In the genomic region with DNA sequence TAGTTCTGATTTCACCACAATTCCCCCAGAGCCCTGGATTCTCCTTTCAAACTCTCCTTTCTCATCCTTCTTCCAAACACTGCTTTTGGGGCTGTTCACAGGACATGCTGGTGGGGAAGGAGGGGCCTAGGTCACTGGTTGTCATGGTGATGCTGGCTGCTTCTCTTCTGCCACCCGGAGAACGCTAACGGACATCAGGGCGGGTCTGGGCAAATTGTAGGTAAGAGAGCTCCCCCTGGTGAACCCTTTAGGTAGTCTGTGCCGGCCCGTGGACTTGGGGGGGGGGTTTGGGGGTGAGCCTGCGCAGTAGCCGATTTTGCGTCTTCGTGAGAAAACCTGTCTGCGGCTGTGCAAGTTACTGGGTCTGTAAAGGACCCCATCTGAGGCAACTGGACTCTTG, we compare ENCODE assay signal across 8 mouse cellular contexts. TPM values are rescaled to one million over a fixed set of nuclear protein-coding genes. Genes with fewer than 3 reads are reported as not detected.
A peak's percentile ranks its signal among the peaks of the same experiment; 100 is the strongest.
DNase-seq lines count a peak whose midpoint lies in the region; ATAC-seq and TF ChIP-seq lines count a peak whose summit lies in the region.

No protein-coding gene starts in this region.

- no peak overlapping the region for H3K27ac ChIP-seq in embryonic facial prominence, embryonic 11.5 days (replicated peaks; ENCODE audit: low read depth, low read length)
- no peak overlapping the region for H3K27ac ChIP-seq in kidney, adult 2 months (ENCODE audit: insufficient read depth, low read depth, low read length)
- no peak overlapping the region for H3K27ac ChIP-seq in limb, embryonic 12.5 days
- peak overlapping the region; percentile 19; the same call in 1 of the 2 replicates for H3K27ac ChIP-seq in midbrain, embryonic 13.5 days

- H3K36me3 ChIP-seq in embryonic facial prominence, embryonic 11.5 days (replicated peaks; ENCODE audit: control insufficient read depth, insufficient read depth, low read depth, low read length): no peaks in the 10 kb centered on the region
- H3K36me3 ChIP-seq in kidney, adult 2 months (ENCODE audit: control insufficient read depth, insufficient read depth, low read length): no peaks in the 10 kb centered on the region
- no peaks in the 10 kb centered on the region; the same call in 1 of the 2 replicates for H3K36me3 ChIP-seq in limb, embryonic 12.5 days
- H3K36me3 ChIP-seq in midbrain, embryonic 13.5 days: peaks cover 4% of the 10 kb centered on the region

- no peaks in the 10 kb centered on the region for H3K9me3 ChIP-seq in embryonic facial prominence, embryonic 11.5 days (replicated peaks; ENCODE audit: control insufficient read depth, low read length)
- H3K9me3 ChIP-seq in limb, embryonic 12.5 days: no peaks in the 10 kb centered on the region
- H3K9me3 ChIP-seq in midbrain, embryonic 13.5 days: no peaks in the 10 kb centered on the region

- TF ChIP-seq CTCF in kidney, adult 2 months (conservative IDR thresholded peaks at IDR 0.05; ENCODE audit: insufficient read depth, insufficient read length, low read depth, low read length): peak; percentile 51

- peak; percentile 23 for DNase-seq in urinary bladder, postnatal 25 days (ENCODE audit: low spot score)
- DNase-seq in urinary bladder, adult 2 months (ENCODE audit: low spot score): no peak
- DNase-seq in embryonic facial prominence, embryonic 11.5 days (ENCODE audit: low spot score): peak; percentile 78
- peak; percentile 34 for DNase-seq in heart, adult 8-10 months (ENCODE audit: low spot score)
- peak; percentile 77 for DNase-seq in kidney, adult 2 months
- DNase-seq in spleen, adult 18-20 months: peak; percentile 51 to 60

- 11% methylated on average over 11 of the region's 11 CpGs for WGBS in embryonic facial prominence, embryonic 11.5 days
- WGBS in kidney, adult 2 months: 3% methylated on average over 11 of the region's 11 CpGs
- WGBS in limb, embryonic 12.5 days: 19% methylated on average over 11 of the region's 11 CpGs
- 17% methylated on average over 11 of the region's 11 CpGs for WGBS in midbrain, embryonic 13.5 days

- TF ChIP-seq POLR2A in kidney, adult 2 months (IDR thresholded peaks at IDR 0.05; ENCODE audit: low read depth, low read length): no peak

- peak overlapping the region; percentile 21; the same call in 1 of the 2 replicates for H3K4me2 ChIP-seq in embryonic facial prominence, embryonic 11.5 days (ENCODE audit: low read depth, low read length)
- peak overlapping the region; percentile 42 for H3K4me2 ChIP-seq in limb, embryonic 12.5 days
- H3K4me2 ChIP-seq in midbrain, embryonic 13.5 days (replicated peaks): peak overlapping the region; percentile 89

- no peaks in the 10 kb centered on the region for H3K4me1 ChIP-seq in embryonic facial prominence, embryonic 11.5 days (ENCODE audit: control insufficient read depth, insufficient read depth, low read length)
- no peaks in the 10 kb centered on the region for H3K4me1 ChIP-seq in kidney, adult 2 months (ENCODE audit: control insufficient read depth, insufficient read depth, low read length)
- H3K4me1 ChIP-seq in limb, embryonic 12.5 days (replicated peaks): peaks cover 6% of the 10 kb centered on the region
- peaks cover 17% of the 10 kb centered on the region; the same call in 1 of the 2 replicates for H3K4me1 ChIP-seq in midbrain, embryonic 13.5 days (replicated peaks)

- ATAC-seq in embryonic facial prominence, embryonic 11.5 days (replicated peaks; ENCODE audit: insufficient number of reproducible peaks, low FRiP score, low TSS enrichment, low read depth): 0 out of 2 replicates have a peak, but pooled peaks have one; percentile 31
- ATAC-seq in limb, embryonic 12.5 days (ENCODE audit: insufficient number of reproducible peaks, insufficient read depth, low FRiP score, low TSS enrichment, low read depth): peak; percentile 29; the same call in 1 of the 2 replicates
- peak; percentile 21 for ATAC-seq in midbrain, embryonic 13.5 days

- H3K9ac ChIP-seq in embryonic facial prominence, embryonic 11.5 days (replicated peaks; ENCODE audit: low read length): no peak overlapping the region
- no peak overlapping the region for H3K9ac ChIP-seq in limb, embryonic 12.5 days (replicated peaks)
- H3K9ac ChIP-seq in midbrain, embryonic 13.5 days (replicated peaks): no peak overlapping the region

- no peak overlapping the region for H3K4me3 ChIP-seq in embryonic facial prominence, embryonic 11.5 days (ENCODE audit: low read depth, low read length)
- H3K4me3 ChIP-seq in kidney, adult 2 months (ENCODE audit: insufficient read depth, low read depth, low read length): no peak overlapping the region
- no peak overlapping the region for H3K4me3 ChIP-seq in limb, embryonic 12.5 days (replicated peaks)
- H3K4me3 ChIP-seq in midbrain, embryonic 13.5 days (replicated peaks): peak overlapping the region; percentile 57

- no peaks in the 10 kb centered on the region for H3K27me3 ChIP-seq in embryonic facial prominence, embryonic 11.5 days (ENCODE audit: control insufficient read depth, insufficient read depth, low read length)
- no peaks in the 10 kb centered on the region for H3K27me3 ChIP-seq in kidney, adult 2 months (replicated peaks; ENCODE audit: control insufficient read depth, insufficient read depth, low read length)
- peaks cover 6% of the 10 kb centered on the region; the same call in 1 of the 2 replicates for H3K27me3 ChIP-seq in limb, embryonic 12.5 days
- H3K27me3 ChIP-seq in midbrain, embryonic 13.5 days: no peaks in the 10 kb centered on the region

RNA-seq across cellular contexts. Expression of a gene that starts 1.8 kb away (rescaled TPM):
- polyA plus RNA-seq in urinary bladder, adult 2 months (2012; rRNA removed): 8.8 and 10.8 TPM in 2 replicates
- 4.9 and 6.4 TPM in 2 replicates for polyA plus RNA-seq in embryonic facial prominence, embryonic 11.5 days (2014; fragmentation: Nextera tagmentation; extraction: Ambion mirVana)
- 1 to 10 TPM; 2.4 to 6.1 (median 3.7) TPM for total RNA-seq in heart, adult 8-10 months (2022)
- polyA plus RNA-seq in kidney, adult 2 months (2012; rRNA removed): 11.4 and 11.5 TPM in 2 replicates
- polyA plus RNA-seq in limb, embryonic 12.5 days (2016; fragmentation: Nextera tagmentation; extraction: Ambion mirVana): 6.2 and 6.8 TPM in 2 replicates
- 20.8 and 21.9 TPM in 2 replicates for polyA plus RNA-seq in midbrain, embryonic 13.5 days (2015; fragmentation: Nextera tagmentation; extraction: Ambion mirVana)

RNA-seq across cellular contexts. Expression of a gene that starts 4.0 kb away (rescaled TPM):
- 43.3 and 68.2 TPM in 2 replicates for polyA plus RNA-seq in urinary bladder, adult 2 months (2012; rRNA removed)
- 6.8 and 12.1 TPM in 2 replicates for polyA plus RNA-seq in embryonic facial prominence, embryonic 11.5 days (2014; fragmentation: Nextera tagmentation; extraction: Ambion mirVana)
- total RNA-seq in heart, adult 8-10 months (2022): 10 to 100 TPM in 3 of 4 experiments, 1 to 10 TPM in 1; 8.9 to 18.3 (median 13.5) TPM
- 50.0 and 50.1 TPM in 2 replicates for polyA plus RNA-seq in kidney, adult 2 months (2012; rRNA removed)
- 26.8 and 30.8 TPM in 2 replicates for polyA plus RNA-seq in limb, embryonic 12.5 days (2016; fragmentation: Nextera tagmentation; extraction: Ambion mirVana)
- 34.6 and 41.5 TPM in 2 replicates for polyA plus RNA-seq in midbrain, embryonic 13.5 days (2015; fragmentation: Nextera tagmentation; extraction: Ambion mirVana)

RNA-seq across cellular contexts. Expression of a gene that starts 19.2 kb away (rescaled TPM):
- polyA plus RNA-seq in urinary bladder, adult 2 months (2012; rRNA removed): 84.2 and 90.7 TPM in 2 replicates
- polyA plus RNA-seq in embryonic facial prominence, embryonic 11.5 days (2014; fragmentation: Nextera tagmentation; extraction: Ambion mirVana): 146 and 149 TPM in 2 replicates
- 10 to 100 TPM; 20.0 to 24.0 (median 20.9) TPM for total RNA-seq in heart, adult 8-10 months (2022)
- 45.7 and 58.0 TPM in 2 replicates for polyA plus RNA-seq in kidney, adult 2 months (2012; rRNA removed)
- 147 and 149 TPM in 2 replicates for polyA plus RNA-seq in limb, embryonic 12.5 days (2016; fragmentation: Nextera tagmentation; extraction: Ambion mirVana)
- polyA plus RNA-seq in midbrain, embryonic 13.5 days (2015; fragmentation: Nextera tagmentation; extraction: Ambion mirVana): 216 and 236 TPM in 2 replicates

RNA-seq across cellular contexts. Expression of a gene that starts 19.3 kb away (rescaled TPM):
- 22.2 and 23.7 TPM in 2 replicates for polyA plus RNA-seq in urinary bladder, adult 2 months (2012; rRNA removed)
- 162 and 172 TPM in 2 replicates for polyA plus RNA-seq in embryonic facial prominence, embryonic 11.5 days (2014; fragmentation: Nextera tagmentation; extraction: Ambion mirVana)
- 10 to 100 TPM; 44.7 to 50.5 (median 46.7) TPM for total RNA-seq in heart, adult 8-10 months (2022)
- 47.0 and 60.9 TPM in 2 replicates for polyA plus RNA-seq in kidney, adult 2 months (2012; rRNA removed)
- polyA plus RNA-seq in limb, embryonic 12.5 days (2016; fragmentation: Nextera tagmentation; extraction: Ambion mirVana): 153 and 159 TPM in 2 replicates
- 171 and 173 TPM in 2 replicates for polyA plus RNA-seq in midbrain, embryonic 13.5 days (2015; fragmentation: Nextera tagmentation; extraction: Ambion mirVana)

RNA-seq across cellular contexts. Expression of a gene that starts 27.8 kb away (rescaled TPM):
- not detected in 2 replicates for polyA plus RNA-seq in urinary bladder, adult 2 months (2012; rRNA removed)
- not detected in 2 replicates for polyA plus RNA-seq in embryonic facial prominence, embryonic 11.5 days (2014; fragmentation: Nextera tagmentation; extraction: Ambion mirVana)
- not detected for total RNA-seq in heart, adult 8-10 months (2022)
- not detected in 2 replicates for polyA plus RNA-seq in kidney, adult 2 months (2012; rRNA removed)
- not detected in 2 replicates for polyA plus RNA-seq in limb, embryonic 12.5 days (2016; fragmentation: Nextera tagmentation; extraction: Ambion mirVana)
- polyA plus RNA-seq in midbrain, embryonic 13.5 days (2015; fragmentation: Nextera tagmentation; extraction: Ambion mirVana): not detected in 2 replicates

Comparison
In these comparisons a context has a peak if more than half of its experiments do, and no peak if none do; other contexts are left out.
1. H3K4me2 ChIP-seq: peak in every context shown above with its lines; median percentile 89 in midbrain, embryonic 13.5 days; 42 in limb, embryonic 12.5 days; 21 in embryonic facial prominence, embryonic 11.5 days.